Mouse (Mus musculus) small intestine, adult 2 months (tissue): Measurements from ENCODE around the gene Jade1. TPM values are rescaled to one million over a fixed set of nuclear protein-coding genes. Genes with fewer than 3 reads are reported as not detected.
A peak's percentile ranks its signal among the peaks of the same experiment; 100 is the strongest.

Experiments used
- H3K27ac ChIP-seq: fragments of 200-500 bp; 2 replicates; pipeline ENCODE4 v1.5.1; 2012; ENCODE audit warnings: low read depth, low read length, control low read depth, inconsistent platforms; ENCODE audit not compliant: insufficient read depth
- H3K27me3 ChIP-seq: fragments of 200-500 bp; 2 replicates; pipeline ENCODE4 v1.6.1; 2012; ENCODE audit warnings: mild to moderate bottlenecking, moderate library complexity, low read length, inconsistent platforms; ENCODE audit not compliant: control insufficient read depth, insufficient read depth
- H3K36me3 ChIP-seq: fragments of 200-500 bp; 2 replicates; pipeline ENCODE4 v1.6.1; 2012; ENCODE audit warnings: mild to moderate bottlenecking, low read length, control low read depth, inconsistent platforms; ENCODE audit not compliant: control insufficient read depth, insufficient read depth
- H3K4me1 ChIP-seq: fragments of 200-500 bp; 2 replicates; pipeline ENCODE4 v1.6.1; 2012; ENCODE audit warnings: low read length, inconsistent platforms, mixed read lengths; ENCODE audit not compliant: control insufficient read depth, insufficient read depth, insufficient read length
- H3K4me3 ChIP-seq: fragments of 200-500 bp; 2 replicates; pipeline ENCODE4 v1.5.1; 2012; ENCODE audit warnings: low read depth, mild to moderate bottlenecking, control low read depth, inconsistent platforms, low read length, moderate library complexity
- CTCF ChIP-seq: fragments of 200-500 bp; IDR thresholded peaks from 2 replicates; pipeline ENCODE4 v1.5.1; 2012; ENCODE audit warnings: low read depth, mild to moderate bottlenecking, control low read depth, inconsistent platforms, low read length, moderate library complexity, mixed read lengths; ENCODE audit not compliant: insufficient replicate concordance, insufficient read length; ENCODE audit errors: extremely low read depth
- POLR2A ChIP-seq: fragments of 200-500 bp; IDR thresholded peaks from 2 replicates; pipeline ENCODE4 v1.6.1; 2012; ENCODE audit warnings: low read depth, mild to moderate bottlenecking, control low read depth, inconsistent platforms, low read length, moderate library complexity
- WGBS: fragments of 180-500 bp; shearing (Covaris S2); methylation state at CpG from one replicate; pipeline ENCODE4 v1.1.7; 2018; 5-methylcytosine and 5-hydroxymethylcytosine counted together
- polyA plus RNA-seq: library from polyadenylated mRNA; depleted of rRNA; stranded (reverse); fragments of >200 nt; gene quantifications from 2 replicates; pipeline ENCODE4 v1.2.3, GENCODE M21; 2012

The Jade1 gene
- polyA plus RNA-seq, 1 experiment = 18.5 TPM

GRCm38 (mm10) chr3:41586917-41587316 lies 31.4 kb downstream of the Jade1 start:
- H3K4me1 ChIP-seq = peaks cover 55% of the 10 kb centered on the region
- TF ChIP-seq CTCF = no peak
- 0 out of 2 replicates have a peak, but pooled peaks have one; percentile 11 for TF ChIP-seq POLR2A
- H3K27me3 ChIP-seq = no peaks in the 10 kb centered on the region
- 19% methylated on average over 7 of the region's 7 CpGs for WGBS
- peak overlapping the region; percentile 84 for H3K27ac ChIP-seq
- peaks cover 11% of the 10 kb centered on the region; the same call in 1 of the 2 replicates for H3K36me3 ChIP-seq
- no peak overlapping the region for H3K4me3 ChIP-seq

GRCm38 (mm10) chr3:41587588-41587987 lies 32.1 kb downstream of the Jade1 start:
- peak overlapping the region; percentile 84 for H3K27ac ChIP-seq
- 24% methylated on average over 6 of the region's 6 CpGs for WGBS
- peaks cover 13% of the 10 kb centered on the region; the same call in 1 of the 2 replicates for H3K36me3 ChIP-seq
- H3K27me3 ChIP-seq = no peaks in the 10 kb centered on the region
- no peak for TF ChIP-seq POLR2A
- TF ChIP-seq CTCF = no peak
- H3K4me1 ChIP-seq = peaks cover 49% of the 10 kb centered on the region
- H3K4me3 ChIP-seq = 0 out of 2 replicates have a peak overlapping the region, but pooled peaks have one; percentile 29

- WGBS = 34% methylated on average over 8 of the region's 8 CpGs
- Histone ChIP-seq H3K4me1 (peaks cover 43% of the 10 kb centered on the region), H3K36me3 (peaks cover 17% of the 10 kb centered on the region; the same call in 1 of the 2 replicates), H3K27me3 (no peaks in the 10 kb centered on the region), H3K4me3 (peak overlapping the region; percentile 29), H3K27ac (peak overlapping the region; percentile 84)
- TF ChIP-seq CTCF (no peak), POLR2A (no peak)
These were observed 33.0 kb downstream of the Jade1 start for GRCm38 (mm10) chr3:41588495-41588894.

- H3K4me3 ChIP-seq = no peak overlapping the region
- TF ChIP-seq POLR2A = no peak
- TF ChIP-seq CTCF = no peak
- H3K4me1 ChIP-seq = peaks cover 49% of the 10 kb centered on the region
- H3K27me3 ChIP-seq = no peaks in the 10 kb centered on the region
- H3K27ac ChIP-seq = peak overlapping the region; percentile 76
- 66% methylated on average over 19 of the region's 19 CpGs for WGBS
- peaks cover 21% of the 10 kb centered on the region for H3K36me3 ChIP-seq
These were observed 33.8 kb downstream of the Jade1 start for GRCm38 (mm10) chr3:41589246-41589914.

GRCm38 (mm10) chr3:41589988-41590387 lies 34.5 kb downstream of the Jade1 start:
- no peak overlapping the region for H3K4me3 ChIP-seq
- H3K36me3 ChIP-seq = peaks cover 21% of the 10 kb centered on the region
- WGBS = 50% methylated on average over 4 of the region's 4 CpGs
- peaks cover 51% of the 10 kb centered on the region for H3K4me1 ChIP-seq
- no peaks in the 10 kb centered on the region for H3K27me3 ChIP-seq
- H3K27ac ChIP-seq = peak overlapping the region; percentile 71
- TF ChIP-seq POLR2A (no peak), CTCF (no peak)

- Histone ChIP-seq H3K4me1 (peaks cover 54% of the 10 kb centered on the region), H3K27ac (peak overlapping the region; percentile 71), H3K36me3 (peaks cover 24% of the 10 kb centered on the region), H3K27me3 (no peaks in the 10 kb centered on the region), H3K4me3 (no peak overlapping the region)
- TF ChIP-seq CTCF (peak; percentile 53; the same call in 1 of the 2 replicates), POLR2A (no peak)
- 50% methylated on average over 20 of the region's 20 CpGs for WGBS
These were observed 35.4 kb downstream of the Jade1 start for GRCm38 (mm10) chr3:41590695-41591559.

GRCm38 (mm10) chr3:41591651-41592170 lies 36.2 kb downstream of the Jade1 start:
- Histone ChIP-seq H3K4me1 (peaks cover 52% of the 10 kb centered on the region), H3K4me3 (no peak overlapping the region), H3K27ac (no peak overlapping the region), H3K27me3 (no peaks in the 10 kb centered on the region), H3K36me3 (peaks cover 28% of the 10 kb centered on the region)
- TF ChIP-seq CTCF (no peak), POLR2A (no peak)
- 94% methylated on average over 14 of the region's 14 CpGs for WGBS
